Mouse (Mus musculus) intestine, embryonic 14.5 days (tissue): Measurements from ENCODE around the gene Cltrn. TPM values are rescaled to one million over a fixed set of nuclear protein-coding genes. Genes with fewer than 3 reads are reported as not detected.

Source experiments
- ATAC-seq: fragments of 200-750 bp; cut with Nextera tagmentation; replicated peaks from 2 replicates; pipeline ENCODE4 v1.8.0; 2017; ENCODE audit warnings: low read depth, moderate number of reproducible peaks, moderate TSS enrichment, moderate library complexity; ENCODE audit not compliant: low FRiP score, low TSS enrichment
- DNase-seq: peaks from one replicate; pipeline ENCODE4 v3.0.0-alpha.2; 2018; ENCODE audit warnings: low spot score
- H3K27ac ChIP-seq: fragments of 300-500 bp; sonication (generic); 2 replicates; pipeline ENCODE4 v1.5.1; 2014; ENCODE audit warnings: low read depth, mild to moderate bottlenecking, control low read depth
- H3K27me3 ChIP-seq: fragments of 300-500 bp; sonication (generic); replicated peaks from 2 replicates; pipeline ENCODE4 v1.6.1; 2014; ENCODE audit warnings: low read length, control low read depth; ENCODE audit not compliant: control insufficient read depth, insufficient read depth
- H3K36me3 ChIP-seq: fragments of 300-500 bp; sonication (generic); 2 replicates; pipeline ENCODE4 v1.6.1; 2014; ENCODE audit warnings: low read length, control low read depth; ENCODE audit not compliant: control insufficient read depth, insufficient read depth
- H3K4me1 ChIP-seq: fragments of 300-500 bp; sonication (generic); replicated peaks from 2 replicates; pipeline ENCODE4 v1.6.1; 2014; ENCODE audit warnings: low read length, control low read depth, mixed read lengths; ENCODE audit not compliant: control insufficient read depth, insufficient read depth
- H3K4me2 ChIP-seq: fragments of 300-500 bp; sonication (generic); 2 replicates; pipeline ENCODE4 v1.6.1; 2014; ENCODE audit warnings: low read length
- H3K4me3 ChIP-seq: fragments of 300-500 bp; sonication (generic); 2 replicates; pipeline ENCODE4 v1.5.1; 2014; ENCODE audit warnings: low read depth, low read length, control low read depth, mixed read lengths
- H3K9ac ChIP-seq: fragments of 300-500 bp; sonication (generic); 2 replicates; pipeline ENCODE4 v1.6.1; 2014; ENCODE audit warnings: mild to moderate bottlenecking, low read length
- H3K9me3 ChIP-seq: fragments of 300-500 bp; sonication (generic); 2 replicates; pipeline ENCODE4 v1.6.1; 2016; ENCODE audit warnings: low read length, control low read depth; ENCODE audit not compliant: control insufficient read depth
- WGBS: fragments of 180-500 bp; shearing (Covaris S2); extraction: QIAGEN DNeasy Blood & Tissue Kit; methylation state at CpG from one replicate; pipeline ENCODE4 v1.1.7; 2014; 5-methylcytosine and 5-hydroxymethylcytosine counted together
- polyA plus RNA-seq: library from polyadenylated mRNA; unstranded; fragments of >200 nt; fragmentation: Nextera tagmentation; extraction: Ambion mirVana; gene quantifications from 2 replicates; pipeline ENCODE4 v1.2.1, GENCODE M21; 2014

Gene Cltrn
- polyA plus RNA-seq, 1 experiment from 2014 or later = 6.9 TPM

DNA sequence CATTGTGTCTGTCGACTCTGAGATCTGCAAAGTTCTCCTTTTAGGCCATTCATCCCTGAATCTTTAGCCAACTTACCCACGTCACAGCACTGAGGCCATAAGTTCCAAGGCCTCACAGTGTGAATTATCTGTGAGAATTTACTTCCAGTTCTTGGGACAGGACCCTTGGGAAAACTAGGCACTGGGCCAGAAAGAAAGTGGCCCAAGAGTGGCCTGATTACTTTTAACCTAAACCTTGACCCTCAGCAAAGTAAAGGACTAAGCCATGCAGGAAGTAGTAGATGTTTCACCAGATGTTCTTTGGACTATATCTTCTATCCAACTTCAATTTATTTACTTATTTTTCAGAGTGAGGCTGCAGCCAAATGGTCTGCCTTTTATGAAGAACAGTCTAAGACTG lies 64.1 kb downstream of the Cltrn start:
- no peak for ATAC-seq
- no peak overlapping the region for H3K27ac ChIP-seq
- 64% methylated on average over 2 of the region's 2 CpGs for WGBS

DNA sequence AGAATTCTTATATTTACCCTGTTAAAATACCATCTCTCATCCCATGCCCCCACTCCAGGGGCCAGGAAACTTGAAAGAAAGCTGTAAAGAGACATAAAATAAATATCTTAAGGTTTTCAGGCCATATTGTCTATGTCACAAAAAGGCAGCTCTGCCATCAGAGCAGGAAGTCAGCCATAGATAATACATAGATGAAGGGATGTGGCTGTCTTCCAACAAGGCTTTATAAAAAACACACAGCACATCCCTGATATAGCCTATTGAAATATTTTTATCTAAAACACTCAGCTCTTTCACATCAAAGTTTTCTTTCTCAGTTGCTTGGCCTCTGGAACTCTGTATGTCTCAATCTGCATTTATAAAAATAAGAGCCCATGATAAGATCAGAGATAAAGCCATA lies 65.0 kb downstream of the Cltrn start:
- no peak for ATAC-seq
- H3K27me3 ChIP-seq = 0 out of 2 replicates have a peak, but pooled peaks cover 3% of the 10 kb centered on the region
- no peaks in the 10 kb centered on the region for H3K4me1 ChIP-seq
- H3K9ac ChIP-seq = no peak overlapping the region
- no peak overlapping the region for H3K4me2 ChIP-seq
- no peaks in the 10 kb centered on the region for H3K9me3 ChIP-seq
- H3K36me3 ChIP-seq = no peaks in the 10 kb centered on the region
- H3K4me3 ChIP-seq = no peak overlapping the region
- H3K27ac ChIP-seq = no peak overlapping the region
- DNase-seq = no peak

More for the DNA sequence above, 64.1 kb downstream of the Cltrn start:
- 0 out of 2 replicates have a peak, but pooled peaks cover 3% of the 10 kb centered on the region for H3K27me3 ChIP-seq
- no peaks in the 10 kb centered on the region for H3K4me1 ChIP-seq
- H3K36me3 ChIP-seq = no peaks in the 10 kb centered on the region
- H3K9me3 ChIP-seq = no peaks in the 10 kb centered on the region
- H3K4me3 ChIP-seq = no peak overlapping the region
- DNase-seq = no peak
- H3K9ac ChIP-seq = no peak overlapping the region
- no peak overlapping the region for H3K4me2 ChIP-seq

DNA sequence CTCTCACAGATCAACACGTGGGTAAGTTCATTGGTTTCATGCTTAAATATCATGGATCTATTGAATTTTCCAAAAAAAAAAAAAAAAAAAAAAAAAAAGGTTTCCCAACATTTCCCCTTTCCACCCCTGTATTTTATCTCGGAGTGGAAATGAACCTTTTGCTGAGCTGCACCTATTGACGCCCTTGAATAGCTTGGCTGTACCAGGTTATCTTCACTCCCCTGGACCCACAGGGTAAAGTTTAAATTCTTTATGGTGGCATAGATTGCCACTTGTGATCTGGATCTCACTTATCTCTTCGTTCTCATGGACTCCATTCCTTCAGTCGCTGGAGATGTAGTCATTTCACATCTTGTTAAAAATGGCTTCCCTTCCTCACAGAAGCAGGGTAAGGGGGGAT lies 66.0 kb downstream of the Cltrn start:
- Histone ChIP-seq H3K27me3 (0 out of 2 replicates have a peak, but pooled peaks cover 3% of the 10 kb centered on the region), H3K9me3 (no peaks in the 10 kb centered on the region), H3K27ac (no peak overlapping the region), H3K4me3 (no peak overlapping the region), H3K4me1 (no peaks in the 10 kb centered on the region), H3K36me3 (no peaks in the 10 kb centered on the region), H3K4me2 (no peak overlapping the region), H3K9ac (no peak overlapping the region)
- DNase-seq (no peak), ATAC-seq (no peak)
- WGBS = 78% methylated on average over 5 of the region's 5 CpGs

DNA sequence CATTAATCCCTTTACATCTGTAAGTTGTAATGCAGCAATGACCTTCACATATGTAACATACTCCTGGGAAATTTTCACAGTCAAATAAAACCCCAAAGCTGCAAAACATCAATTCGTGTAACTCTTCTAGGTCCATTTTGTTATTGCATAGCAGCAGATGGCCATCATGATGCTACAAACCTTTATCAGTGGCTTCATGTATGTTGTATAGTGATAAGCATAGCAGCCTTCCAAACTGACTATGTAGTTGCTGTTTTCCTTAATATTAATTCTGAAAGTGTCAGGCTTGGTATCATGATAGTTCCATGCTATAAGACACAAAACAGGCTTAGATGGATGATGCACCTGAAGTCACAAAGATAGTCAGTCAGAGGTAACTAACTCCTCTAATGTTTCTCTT lies 76.1 kb downstream of the Cltrn start:
- Histone ChIP-seq H3K27ac (no peak overlapping the region), H3K4me3 (no peak overlapping the region), H3K36me3 (no peaks in the 10 kb centered on the region), H3K4me1 (no peaks in the 10 kb centered on the region), H3K9ac (no peak overlapping the region), H3K27me3 (0 out of 2 replicates have a peak, but pooled peaks cover 14% of the 10 kb centered on the region), H3K9me3 (no peaks in the 10 kb centered on the region), H3K4me2 (no peak overlapping the region)
- WGBS = 81% methylated on average over 1 of the region's 1 CpGs
- ATAC-seq (no peak), DNase-seq (no peak)

Other genes starting within 250 kb of the Cltrn start
- gene Ap1s2, start 179.8 kb upstream of the Cltrn start, polyA plus RNA-seq = 27.4 and 27.6 TPM in 2 replicates
- gene Zrsr2, start 130.2 kb upstream of the Cltrn start, polyA plus RNA-seq = 46.2 and 49.3 TPM in 2 replicates
- 0.45 and 0.47 TPM in 2 replicates for gene Car5b, start 60.8 kb upstream of the Cltrn start, polyA plus RNA-seq
- gene Siah1b, start 12.3 kb upstream of the Cltrn start, polyA plus RNA-seq = 26.2 and 26.7 TPM in 2 replicates
- gene Ace2, start 50.5 kb downstream of the Cltrn start, polyA plus RNA-seq = 2.6 and 3.5 TPM in 2 replicates
- 0.47 and 0.93 TPM in 2 replicates for gene Bmx, start 169.4 kb downstream of the Cltrn start, polyA plus RNA-seq
- 3.8 and 4.5 TPM in 2 replicates for gene Pir, start 180.5 kb downstream of the Cltrn start, polyA plus RNA-seq